ENCODE assay signal across 9 mouse cellular contexts in the genomic region with DNA sequence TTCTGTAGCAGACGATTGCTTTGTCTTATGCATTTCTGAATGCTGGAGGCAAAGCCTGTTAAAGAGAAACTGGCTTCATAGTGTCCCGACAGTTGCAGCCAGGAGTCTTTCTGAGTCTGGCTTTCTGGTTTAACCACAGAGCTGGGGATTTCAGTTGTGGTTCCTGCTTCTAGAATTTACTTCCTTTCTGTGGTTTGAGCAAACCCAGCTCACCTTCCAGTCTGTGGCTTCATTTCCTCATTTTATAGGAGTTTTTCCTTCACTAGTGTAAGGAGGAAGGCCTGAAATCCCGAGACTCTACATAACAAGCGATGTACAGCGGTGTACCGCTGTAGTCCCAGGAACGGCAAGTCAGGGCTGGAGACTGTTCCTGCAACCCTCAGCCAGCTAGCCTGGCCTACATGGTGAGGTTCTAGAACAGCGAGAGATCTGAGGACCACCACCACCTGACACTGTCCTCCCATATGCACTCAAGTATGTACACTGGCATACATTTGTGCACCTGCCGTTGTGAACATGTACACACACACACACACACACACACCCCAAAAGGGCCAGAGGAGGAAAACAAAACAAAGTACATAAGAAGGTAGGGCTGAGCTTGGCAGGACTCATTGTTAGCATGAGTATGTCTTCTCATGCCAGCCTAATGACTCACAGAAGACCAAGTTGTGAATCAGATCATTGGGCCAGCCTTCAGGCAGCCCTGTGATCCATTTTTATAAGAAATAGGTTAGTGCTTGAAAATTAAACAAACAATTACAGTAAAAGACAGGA. TPM values are rescaled to one million over a fixed set of nuclear protein-coding genes. Genes with fewer than 3 reads are reported as not detected.
A peak's percentile ranks its signal among the peaks of the same experiment; 100 is the strongest.
DNase-seq lines count a peak whose midpoint lies in the region; ATAC-seq lines count a peak whose summit lies in the region.
"Had no signal": no experiment of that assay in that cellular context is flagged by ENCODE, and none has a peak within 500 bp of the region (broad histone marks: within the 10 kb centered on the region; RNA-seq: fewer than 3 reads in every experiment).

No protein-coding gene starts in this region.

- H3K27ac ChIP-seq in hindbrain, embryonic 14.5 days: peak overlapping the region; percentile 38
- no peak overlapping the region for H3K27ac ChIP-seq in hindbrain, embryonic 16.5 days (ENCODE audit: low read depth, low read length)
- H3K27ac ChIP-seq in embryonic facial prominence, embryonic 15.5 days (replicated peaks): 0 out of 2 replicates have a peak overlapping the region, but pooled peaks have one; percentile 3
- H3K27ac ChIP-seq: kidney, embryonic 15.5 days had no signal

- H3K9ac ChIP-seq in hindbrain, embryonic 14.5 days: no peak overlapping the region
- no peak overlapping the region for H3K9ac ChIP-seq in hindbrain, embryonic 16.5 days (ENCODE audit: low read depth, low read length)
- no peak overlapping the region for H3K9ac ChIP-seq in embryonic facial prominence, embryonic 15.5 days
- H3K9ac ChIP-seq: kidney, embryonic 15.5 days had no signal

- H3K4me1 ChIP-seq in hindbrain, embryonic 14.5 days (replicated peaks; ENCODE audit: control insufficient read depth, insufficient read depth, low read length): peaks cover 10% of the 10 kb centered on the region; the same call in 1 of the 2 replicates
- H3K4me1 ChIP-seq in hindbrain, embryonic 16.5 days (ENCODE audit: control insufficient read depth, insufficient read depth, low read depth, low read length): no peaks in the 10 kb centered on the region
- H3K4me1 ChIP-seq in embryonic facial prominence, embryonic 15.5 days: 0 out of 2 replicates have a peak, but pooled peaks cover 6% of the 10 kb centered on the region
- H3K4me1 ChIP-seq: kidney, embryonic 15.5 days had no signal

- DNase-seq in hindbrain, embryonic 14.5 days (ENCODE audit: low spot score): no peak
- DNase-seq in CD4-positive, CD25-positive, alpha-beta regulatory T cell, adult 2 months (ENCODE audit: low read depth, low spot score): peak; percentile 52
- peak; percentile 23 for DNase-seq in skeletal muscle tissue, adult 2 months (ENCODE audit: low read depth, low spot score)
- no peak for DNase-seq in kidney, adult 11 months
- no peak for DNase-seq in kidney, postnatal 14 days
- no peak for DNase-seq in gastrocnemius, adult 8-10 months (ENCODE audit: low spot score in 2 of 2)

- no peak overlapping the region for H3K4me2 ChIP-seq in hindbrain, embryonic 14.5 days (replicated peaks)
- no peak overlapping the region for H3K4me2 ChIP-seq in hindbrain, embryonic 16.5 days (ENCODE audit: low read length)
- H3K4me2 ChIP-seq in embryonic facial prominence, embryonic 15.5 days (replicated peaks): no peak overlapping the region
- H3K4me2 ChIP-seq: kidney, embryonic 15.5 days had no signal

- ATAC-seq in hindbrain, embryonic 14.5 days (ENCODE audit: low FRiP score): no peak
- no peak for ATAC-seq in hindbrain, embryonic 16.5 days
- ATAC-seq in embryonic facial prominence, embryonic 15.5 days (ENCODE audit: insufficient number of reproducible peaks, low FRiP score, low TSS enrichment, low read depth): no peak

- no peaks in the 10 kb centered on the region for H3K27me3 ChIP-seq in hindbrain, embryonic 14.5 days (ENCODE audit: control insufficient read depth, insufficient read depth, low read length)
- no peaks in the 10 kb centered on the region for H3K27me3 ChIP-seq in hindbrain, embryonic 16.5 days (replicated peaks; ENCODE audit: control insufficient read depth, insufficient read depth, low read length)
- H3K27me3 ChIP-seq in embryonic facial prominence, embryonic 15.5 days: no peaks in the 10 kb centered on the region
- H3K27me3 ChIP-seq: kidney, embryonic 15.5 days had no signal

- 79% methylated on average over 9 of the region's 9 CpGs for whole genome bisulfite sequencing in hindbrain, embryonic 14.5 days
- 81% methylated on average over 9 of the region's 9 CpGs for WGBS in hindbrain, embryonic 16.5 days
- 70% methylated on average over 9 of the region's 9 CpGs for WGBS in embryonic facial prominence, embryonic 15.5 days

- no peaks in the 10 kb centered on the region for H3K9me3 ChIP-seq in hindbrain, embryonic 14.5 days (ENCODE audit: control insufficient read depth, low read length)
- no peaks in the 10 kb centered on the region for H3K9me3 ChIP-seq in hindbrain, embryonic 16.5 days (ENCODE audit: control insufficient read depth, low read length)
- H3K9me3 ChIP-seq in embryonic facial prominence, embryonic 15.5 days (replicated peaks): no peaks in the 10 kb centered on the region
- H3K9me3 ChIP-seq: kidney, embryonic 15.5 days had no signal

- H3K4me3 ChIP-seq in hindbrain, embryonic 14.5 days (replicated peaks; ENCODE audit: low read length): no peak overlapping the region
- no peak overlapping the region for H3K4me3 ChIP-seq in hindbrain, embryonic 16.5 days (ENCODE audit: low read length)
- H3K4me3 ChIP-seq in embryonic facial prominence, embryonic 15.5 days (replicated peaks): no peak overlapping the region
- H3K4me3 ChIP-seq: kidney, embryonic 15.5 days had no signal

- H3K36me3 ChIP-seq in hindbrain, embryonic 14.5 days (replicated peaks; ENCODE audit: control insufficient read depth, insufficient read depth): peaks cover 18% of the 10 kb centered on the region
- peaks cover 5% of the 10 kb centered on the region for H3K36me3 ChIP-seq in hindbrain, embryonic 16.5 days (ENCODE audit: control insufficient read depth, insufficient read depth, low read length)
- H3K36me3 ChIP-seq in embryonic facial prominence, embryonic 15.5 days: peaks cover 6% of the 10 kb centered on the region

RNA-seq across cellular contexts. Expression of gene Lmtk2, which starts 25.9 kb away (rescaled TPM):
- 10.8 and 11.2 TPM in 2 replicates for polyA plus RNA-seq in hindbrain, embryonic 14.5 days (2014; fragmentation: Nextera tagmentation; extraction: Ambion mirVana)
- polyA plus RNA-seq in hindbrain, embryonic 16.5 days (2015; fragmentation: Nextera tagmentation; extraction: Ambion mirVana): 9.1 TPM in 2 replicates
- 4.5 TPM in 2 replicates for polyA plus RNA-seq in embryonic facial prominence, embryonic 15.5 days (2015; fragmentation: Nextera tagmentation; extraction: Ambion mirVana)
- total RNA-seq in gastrocnemius, adult 8-10 months (2022): 10 to 100 TPM; 27.0 to 32.6 (median 28.3) TPM

Comparison
In these comparisons a context has a peak if more than half of its experiments do, and no peak if none do; other contexts are left out.
1. DNase-seq: peak in CD4-positive, CD25-positive, alpha-beta regulatory T cell, adult 2 months (single experiment) and skeletal muscle tissue, adult 2 months (single experiment); none in hindbrain, embryonic 14.5 days (single experiment), kidney, adult 11 months (single experiment), kidney, postnatal 14 days (single experiment) and gastrocnemius, adult 8-10 months (0 of 2).